Mouse (Mus musculus): Measurements from ENCODE around the gene E330034G19Rik. TPM values are rescaled to one million over a fixed set of nuclear protein-coding genes. Genes with fewer than 3 reads are reported as not detected.

Gene E330034G19Rik
- total and polyA plus RNA-seq, 3 experiments: 0.17 TPM; not detected in 2

GRCm38 (mm10) chr14:24358295-24358951 is 65.4 kb downstream of the E330034G19Rik start (continued):
- TF ChIP-seq E2F4 (IDR thresholded peaks at IDR 0.05; ENCODE audit: insufficient replicate concordance, low read depth, low read length) (no peak), ZKSCAN1 (IDR thresholded peaks at IDR 0.05; ENCODE audit: borderline replicate concordance, low read depth, low read length) (no peak), USF2 (conservative IDR thresholded peaks at IDR 0.05; ENCODE audit: low read depth, low read length) (no peak), JUND (conservative IDR thresholded peaks at IDR 0.05; ENCODE audit: low read depth, low read length) (no peak), ZNF384 (IDR thresholded peaks at IDR 0.05; ENCODE audit: low read depth, low read length) (no peak), GABPA (IDR thresholded peaks at IDR 0.05; ENCODE audit: insufficient replicate concordance, low read depth, low read length) (no peak), EP300 (IDR thresholded peaks at IDR 0.05; ENCODE audit: low read length) (no peak), KAT2A (IDR thresholded peaks at IDR 0.05; ENCODE audit: insufficient replicate concordance, low read length) (no peak), RAD21 (IDR thresholded peaks at IDR 0.05; ENCODE audit: low read depth, low read length) (peak; percentile 43), CHD2 (IDR thresholded peaks at IDR 0.05; ENCODE audit: low read length) (no peak), CTCF (conservative IDR thresholded peaks at IDR 0.05 in 1 of 2, IDR thresholded peaks at IDR 0.05 in 1 of 2; ENCODE audit: low read depth in 2 of 2, low read length in 2 of 2) (peak; percentile 12 to 79; a peak in 2 of 4 replicates), MEF2A (IDR thresholded peaks at IDR 0.05; ENCODE audit: borderline replicate concordance, low read depth, low read length) (no peak), BHLHE40 (IDR thresholded peaks at IDR 0.05; ENCODE audit: low read depth, low read length) (no peak), MYC (IDR thresholded peaks at IDR 0.05; ENCODE audit: low read depth, low read length) (no peak; the same call in 1 of the 2 replicates), HCFC1 (IDR thresholded peaks at IDR 0.05; ENCODE audit: low read depth, low read length) (no peak), SMC3 (IDR thresholded peaks at IDR 0.05; ENCODE audit: low read depth, low read length) (peak; percentile 79)

Other genes starting within 250 kb of the E330034G19Rik start
- not detected in 2 replicates for gene Dlg5, start 47.3 kb upstream of the E330034G19Rik start, total RNA-seq (2012; rRNA removed)
- 0.07 TPM in 1 of 2 replicates, not detected in the other for gene Dlg5, start 47.3 kb upstream of the E330034G19Rik start, total RNA-seq (2014; rRNA removed)
- gene Dlg5, start 47.3 kb upstream of the E330034G19Rik start, polyA plus RNA-seq (2012; ENCODE audit: insufficient read length, low read depth): 0.76 and 1.0 TPM in 2 replicates
- 15.9 and 17.0 TPM in 2 replicates for gene Polr3a, start 193.8 kb downstream of the E330034G19Rik start, total RNA-seq (2012; rRNA removed)
- gene Polr3a, start 193.8 kb downstream of the E330034G19Rik start, total RNA-seq (2014; rRNA removed): 10.8 and 11.6 TPM in 2 replicates
- 18.4 and 18.9 TPM in 2 replicates for gene Polr3a, start 193.8 kb downstream of the E330034G19Rik start, polyA plus RNA-seq (2012; ENCODE audit: insufficient read length, low read depth)
- 2,823 and 3,216 TPM in 2 replicates for gene Rps24, start 193.9 kb downstream of the E330034G19Rik start, total RNA-seq (2012; rRNA removed)
- 7,057 and 7,430 TPM in 2 replicates for gene Rps24, start 193.9 kb downstream of the E330034G19Rik start, total RNA-seq (2014; rRNA removed)
- gene Rps24, start 193.9 kb downstream of the E330034G19Rik start, polyA plus RNA-seq (2012; ENCODE audit: insufficient read length, low read depth): 3,420 and 4,075 TPM in 2 replicates

Measured in CH12.LX (cell line).